Mouse (Mus musculus): ENCODE results near the gene Mtfp1.

Gene Mtfp1

DNA sequence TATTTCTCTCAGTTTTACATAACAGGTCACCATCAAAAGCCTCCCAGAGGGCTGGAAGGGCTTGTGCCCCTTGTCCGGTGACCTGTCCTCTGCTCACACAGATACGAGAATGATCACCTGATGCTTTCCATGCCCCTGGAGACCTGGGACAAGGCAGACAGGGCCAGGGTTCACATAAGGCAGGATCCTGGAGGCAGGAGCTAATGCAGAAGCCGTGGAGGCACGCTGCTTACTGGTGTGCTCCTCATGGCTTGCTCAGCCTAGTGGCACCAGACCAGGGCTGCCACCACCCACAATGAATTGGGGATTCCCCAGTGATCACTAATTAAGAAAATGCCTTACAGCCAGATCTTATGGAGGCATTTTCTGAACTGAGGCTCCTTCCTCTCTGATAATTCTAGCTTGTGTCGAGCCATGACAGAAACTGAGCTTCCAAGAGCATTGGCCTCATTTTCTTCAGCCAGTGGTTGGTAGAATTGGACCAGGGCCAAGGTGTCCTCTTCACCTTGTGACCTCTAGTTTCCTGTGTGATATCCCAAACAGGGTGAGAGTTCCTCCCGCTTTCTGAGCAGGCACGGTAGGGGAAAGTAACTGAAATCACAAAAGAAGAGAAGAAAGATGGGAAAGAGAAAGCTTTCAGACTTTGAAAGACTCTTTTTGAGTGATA is 16.8 kb downstream of the Mtfp1 start:
- no peak for DNase-seq

DNA sequence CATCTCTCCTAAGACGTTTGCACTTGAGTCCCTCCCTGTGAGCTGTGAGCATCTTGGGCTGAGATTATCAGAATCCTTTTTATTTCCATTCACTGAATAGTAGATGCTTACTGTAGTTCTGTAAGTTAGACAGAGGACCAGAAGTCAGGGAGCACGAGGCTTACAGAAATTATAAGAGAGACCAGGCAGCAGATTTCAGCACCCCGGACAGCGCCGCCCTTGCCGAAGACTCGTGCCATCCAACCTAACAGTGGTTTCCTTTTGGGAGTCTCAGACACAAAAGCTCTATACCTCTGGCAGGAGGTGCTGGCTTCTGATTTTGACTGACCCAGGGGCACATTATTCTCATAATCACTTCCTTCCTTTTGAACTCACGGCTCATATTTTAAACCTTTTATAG is 18.6 kb downstream of the Mtfp1 start:
- no peak for DNase-seq

DNA sequence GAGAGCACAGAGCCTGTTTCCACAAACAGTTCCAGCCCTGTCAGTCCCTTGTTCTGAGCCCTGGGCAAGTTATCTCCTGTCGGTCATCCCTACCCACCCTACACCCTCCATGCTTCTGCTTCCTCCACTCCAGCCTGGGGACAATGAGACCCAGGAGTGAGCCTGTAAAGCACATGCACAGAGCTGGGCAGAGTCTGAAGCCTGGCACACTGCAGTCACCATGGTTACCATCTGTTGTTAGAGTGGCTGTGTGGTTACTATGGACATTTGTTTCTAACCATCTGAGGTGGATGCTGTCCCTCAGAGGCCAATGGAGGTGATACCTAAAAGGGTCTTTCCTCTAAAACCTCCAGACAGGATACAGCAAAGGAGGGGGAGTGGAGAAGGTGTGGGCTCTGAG is 25.6 kb downstream of the Mtfp1 start:
- peak; percentile 23 for DNase-seq

DNA sequence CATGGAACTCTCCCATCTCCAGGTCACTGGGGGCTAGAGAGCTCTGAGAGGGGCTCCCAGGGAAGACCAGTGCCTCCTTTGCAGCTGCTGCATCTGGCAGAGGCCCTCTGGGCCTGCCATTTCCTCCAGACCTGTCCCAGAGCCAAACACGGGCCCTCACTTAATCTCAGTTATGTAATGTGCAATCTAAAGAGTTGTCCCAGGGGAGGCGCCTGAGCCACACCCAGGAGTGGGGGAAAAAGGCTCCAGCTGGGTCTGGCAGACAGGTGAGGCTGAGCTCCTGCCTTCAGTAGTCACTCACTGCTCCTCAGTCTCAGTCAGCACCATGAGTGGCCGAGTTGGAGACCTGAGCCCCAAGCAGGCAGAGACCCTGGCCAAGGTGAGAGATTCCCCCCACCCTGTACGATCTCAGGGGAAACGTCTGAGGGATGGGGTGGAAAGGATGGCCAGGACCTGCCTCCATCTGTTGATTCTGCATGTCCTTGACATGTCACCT is 30.6 kb downstream of the Mtfp1 start, which contains the start of gene Sec14l3:
Gene Sec14l3, plus strand, starts transcription at position 215 of the 496 bp plus-strand sequence.
- DNase-seq: no peak

DNA sequence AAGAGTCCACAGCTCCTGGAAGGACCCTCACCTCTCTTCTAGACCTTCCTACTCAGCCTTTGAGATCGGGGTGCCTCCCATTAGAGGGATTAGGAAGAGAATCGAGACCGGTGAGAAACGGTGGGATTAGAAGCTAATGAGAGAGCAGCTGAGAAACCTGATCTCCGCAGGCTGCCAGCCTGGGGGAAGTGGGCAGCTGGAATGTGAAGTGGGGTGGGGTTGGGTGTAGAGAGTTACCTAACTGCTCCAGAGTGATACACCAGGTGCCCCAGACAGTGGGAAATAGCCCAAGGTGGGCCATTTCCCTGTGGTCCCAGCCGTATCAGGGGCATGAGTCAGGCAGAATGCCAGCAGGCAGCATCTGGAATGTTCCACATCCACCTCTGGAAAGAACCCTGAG is 32.3 kb downstream of the Mtfp1 start:
- no peak for DNase-seq

DNA sequence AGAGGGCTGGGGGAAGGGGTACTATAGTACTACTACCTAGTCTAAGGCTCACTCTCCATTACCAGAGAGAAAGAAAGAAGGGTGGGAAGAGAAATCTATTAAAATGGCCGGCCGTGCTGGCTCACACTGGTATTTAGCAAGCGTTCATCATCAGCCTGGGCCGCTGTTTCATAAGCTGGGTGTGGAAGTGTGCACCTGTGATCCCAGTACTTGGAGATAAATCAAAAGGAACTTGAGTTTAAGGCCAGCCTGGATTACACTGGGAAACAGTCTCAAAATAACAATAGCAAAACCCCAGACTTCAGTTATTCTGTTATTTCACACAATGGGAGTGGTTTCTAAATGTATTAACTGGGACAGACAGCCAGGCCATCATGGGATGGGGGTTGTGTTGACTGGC is 32.7 kb downstream of the Mtfp1 start:
- no peak for DNase-seq

DNA sequence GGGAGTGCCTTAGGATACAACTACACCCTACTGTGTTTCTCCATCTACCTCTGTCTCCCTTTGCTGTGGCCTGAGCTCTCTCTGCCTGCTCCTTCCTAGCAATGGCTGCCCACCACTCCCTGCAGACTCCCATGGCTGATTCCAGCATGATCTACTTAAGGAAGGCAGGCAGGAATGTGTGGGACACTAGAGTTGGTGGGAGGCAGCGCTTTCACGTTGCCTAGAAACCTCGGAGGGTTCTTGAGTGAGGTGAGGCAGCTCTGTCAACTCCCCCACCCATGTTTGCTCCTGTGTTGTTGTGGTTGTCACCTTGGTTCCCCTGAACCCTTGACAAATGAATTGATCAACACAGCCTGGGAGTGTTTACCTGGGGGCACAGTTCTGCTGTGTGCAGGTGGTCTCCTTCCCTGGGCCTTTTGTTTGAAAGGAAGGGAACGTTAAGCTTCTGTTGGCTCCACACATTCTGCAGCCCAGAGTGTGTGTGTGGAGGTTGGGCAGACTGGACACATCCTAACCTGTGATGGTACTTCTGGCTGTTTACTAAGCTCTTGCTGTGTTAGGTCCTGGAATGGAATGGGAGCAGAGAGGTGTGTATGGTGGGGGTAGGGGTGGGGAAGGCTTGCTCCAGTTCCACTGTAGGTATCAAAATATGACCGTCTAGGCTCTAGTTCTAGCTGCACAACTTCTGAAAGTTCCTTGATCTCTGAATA is 34.2 kb downstream of the Mtfp1 start:
- DNase-seq: no peak

DNA sequence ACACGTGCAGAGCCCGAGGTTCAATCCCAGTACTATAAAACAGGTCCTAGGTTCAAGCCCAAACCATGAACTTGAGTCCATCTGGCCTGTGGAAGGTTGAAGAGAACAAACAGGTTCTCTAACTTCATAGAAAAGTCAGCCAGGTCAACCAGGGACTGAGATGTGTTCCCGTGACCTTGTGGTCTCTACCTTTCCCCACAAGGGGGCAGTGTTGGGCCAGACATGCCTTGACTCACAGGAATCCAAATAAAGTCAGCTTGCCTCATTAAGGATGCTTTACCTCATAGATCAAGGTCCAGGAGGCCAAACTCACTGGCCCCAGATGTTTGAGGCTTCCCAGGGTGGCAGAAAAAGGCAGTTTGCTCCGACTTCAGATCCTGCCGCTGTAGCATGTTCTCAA is 41.7 kb downstream of the Mtfp1 start:
- DNase-seq: peak; percentile 74

DNA sequence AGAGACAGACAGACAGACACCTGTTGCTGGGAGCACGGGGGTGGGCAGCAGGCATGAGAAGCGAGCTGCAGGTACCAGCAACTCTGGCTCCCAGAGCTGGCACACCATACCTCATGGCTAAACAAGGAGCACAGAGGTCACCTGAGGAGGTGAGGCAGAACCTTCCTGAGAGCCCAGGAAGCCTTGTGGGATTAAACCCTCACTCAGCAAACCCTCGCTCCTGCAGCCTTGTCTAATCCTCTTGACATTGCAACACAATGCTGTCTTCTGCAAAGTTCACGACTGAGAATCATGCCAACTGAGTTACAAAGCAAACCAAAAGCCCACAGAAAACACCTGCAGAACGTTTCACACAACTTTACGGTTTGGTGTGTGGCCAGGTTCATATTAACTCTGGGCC is 46.8 kb downstream of the Mtfp1 start:
- DNase-seq: no peak

DNA sequence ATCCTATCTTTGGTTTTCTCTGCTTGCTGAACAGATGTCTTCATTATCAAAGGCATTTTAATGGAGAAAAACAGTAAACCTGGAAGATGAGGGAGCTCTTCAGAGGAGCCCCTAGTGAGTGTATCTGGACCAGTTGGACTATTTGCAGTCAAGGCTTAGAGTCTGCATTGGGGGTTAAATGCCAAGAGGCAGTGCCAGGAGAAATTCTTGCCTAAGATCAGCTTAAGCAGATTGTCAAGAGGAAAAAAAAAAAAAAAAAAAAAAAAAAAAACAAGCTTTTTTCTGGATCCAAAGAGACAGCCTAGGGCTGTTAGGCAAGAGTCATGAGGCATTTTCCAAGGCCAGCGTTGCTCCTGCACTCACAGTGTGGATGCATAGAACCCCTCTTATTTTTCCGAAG is 47.5 kb downstream of the Mtfp1 start:
- no peak for DNase-seq

DNA sequence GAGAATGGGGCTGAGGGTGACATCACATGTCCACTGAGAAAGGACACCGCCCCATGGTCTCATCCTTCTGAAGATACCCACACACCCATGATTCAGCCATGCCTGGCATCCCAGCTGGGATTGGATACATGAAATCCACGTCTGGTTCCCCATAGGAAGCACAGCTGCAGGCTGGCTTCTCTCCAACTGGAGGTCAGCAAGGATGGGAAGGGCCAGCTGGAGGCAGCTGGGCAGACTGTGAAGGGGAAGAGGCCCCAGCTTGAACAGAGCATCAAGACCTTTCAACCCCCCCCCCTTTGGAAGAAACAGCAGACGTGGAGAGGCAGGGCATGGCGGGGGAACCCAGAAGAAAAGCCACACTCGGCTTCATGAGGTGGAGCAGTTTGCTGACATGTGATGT is 48.7 kb downstream of the Mtfp1 start:
- no peak for DNase-seq

DNA sequence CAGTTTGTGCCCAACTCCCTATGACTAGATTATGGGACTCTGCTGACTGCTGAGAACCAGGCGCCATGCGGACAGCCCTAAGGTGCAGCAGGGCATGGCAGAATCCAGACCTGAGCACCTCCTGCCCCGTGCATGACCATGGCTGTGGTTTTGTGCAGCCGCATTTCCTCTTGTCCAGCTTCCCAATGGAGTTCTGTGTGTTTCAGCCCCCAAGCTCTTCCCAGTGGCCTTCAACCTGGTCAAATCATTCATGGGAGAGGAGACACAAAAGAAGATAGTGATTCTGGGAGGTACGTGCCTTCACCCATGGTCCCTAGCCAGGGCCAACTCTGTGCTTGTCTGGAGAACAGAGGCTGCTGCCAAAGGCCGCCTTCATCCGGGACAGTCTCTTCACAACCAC is 52.2 kb downstream of the Mtfp1 start:
- DNase-seq: no peak

All from right cerebral cortex, postnatal 4 days (tissue).